Mouse (Mus musculus) CD4-positive, CD25-positive, alpha-beta regulatory T cell, adult 2 months (primary cell): Measurements from ENCODE around the gene 6030452D12Rik.

Experiments
- DNase-seq: peaks from one replicate; pipeline ENCODE4 v3.0.0-alpha.2; 2012; ENCODE audit warnings: low read depth, low spot score

6030452D12Rik gene

DNA sequence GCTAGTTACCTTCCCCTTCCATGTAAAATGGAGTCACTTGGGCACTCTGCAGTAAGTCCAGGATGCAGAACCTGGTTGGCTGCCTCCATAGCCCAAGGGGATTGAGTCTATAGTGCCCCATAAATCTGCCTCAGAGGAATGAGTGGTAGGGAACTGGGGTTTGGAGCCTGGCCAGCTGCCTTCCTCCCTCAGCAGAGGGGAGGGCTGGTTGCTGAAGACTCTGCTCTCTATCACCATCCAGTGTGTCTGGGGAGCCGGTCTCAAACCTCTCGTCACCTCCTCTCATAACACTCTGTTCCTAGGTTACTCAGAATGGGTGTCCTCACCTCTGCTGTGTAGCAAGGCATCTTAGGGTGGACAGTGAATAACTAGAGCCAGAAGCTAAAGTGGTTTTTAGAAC, 16.3 kb downstream of the 6030452D12Rik start:
- no peak for DNase-seq

- no peak for DNase-seq
Observed at GRCm38 (mm10) chr8:106518763-106519162, 18.4 kb downstream of the 6030452D12Rik start.

DNA sequence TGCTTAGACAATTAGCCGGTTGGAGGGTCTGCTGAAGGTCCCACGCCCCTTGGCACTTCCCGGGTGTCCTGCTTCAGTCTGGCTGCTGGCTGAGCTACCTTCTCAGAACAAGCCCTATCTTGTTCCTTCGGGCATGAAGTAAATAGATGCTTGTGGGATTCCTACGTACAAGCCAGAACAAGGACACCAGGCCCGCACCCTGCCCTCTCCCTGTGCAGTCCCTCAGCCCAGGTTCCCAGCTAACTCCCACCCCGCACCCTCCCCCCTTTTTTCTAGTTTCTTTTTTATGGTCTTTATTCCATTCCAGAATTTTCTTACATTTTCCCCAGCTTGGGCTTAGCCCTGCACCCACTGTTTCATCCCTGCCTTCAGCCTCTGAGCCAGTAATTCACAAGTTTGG, 20.3 kb downstream of the 6030452D12Rik start:
- no peak for DNase-seq

- no peak for DNase-seq
Observed at GRCm38 (mm10) chr8:106521845-106522244, 21.5 kb downstream of the 6030452D12Rik start.

DNA sequence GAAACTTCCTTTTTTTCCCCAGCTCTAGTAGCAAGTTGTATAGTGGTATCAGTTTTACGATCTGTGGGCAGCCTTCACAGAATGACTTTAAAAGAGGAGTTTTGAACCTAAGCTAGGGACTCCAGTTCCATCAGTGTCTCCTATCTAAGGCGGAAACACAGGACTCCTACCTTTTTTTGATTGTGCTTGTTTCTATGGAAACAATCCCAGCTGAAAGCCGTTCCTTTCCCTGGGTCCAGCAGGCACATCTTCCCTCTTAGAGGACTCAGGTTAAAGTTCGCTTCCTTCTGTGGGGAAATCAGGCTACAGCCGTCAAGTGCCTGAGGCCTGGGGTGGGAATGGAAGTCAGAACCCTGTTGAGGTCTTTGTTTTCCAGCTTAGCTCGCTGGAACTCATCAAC, 26.4 kb downstream of the 6030452D12Rik start:
- DNase-seq, result no peak

DNA sequence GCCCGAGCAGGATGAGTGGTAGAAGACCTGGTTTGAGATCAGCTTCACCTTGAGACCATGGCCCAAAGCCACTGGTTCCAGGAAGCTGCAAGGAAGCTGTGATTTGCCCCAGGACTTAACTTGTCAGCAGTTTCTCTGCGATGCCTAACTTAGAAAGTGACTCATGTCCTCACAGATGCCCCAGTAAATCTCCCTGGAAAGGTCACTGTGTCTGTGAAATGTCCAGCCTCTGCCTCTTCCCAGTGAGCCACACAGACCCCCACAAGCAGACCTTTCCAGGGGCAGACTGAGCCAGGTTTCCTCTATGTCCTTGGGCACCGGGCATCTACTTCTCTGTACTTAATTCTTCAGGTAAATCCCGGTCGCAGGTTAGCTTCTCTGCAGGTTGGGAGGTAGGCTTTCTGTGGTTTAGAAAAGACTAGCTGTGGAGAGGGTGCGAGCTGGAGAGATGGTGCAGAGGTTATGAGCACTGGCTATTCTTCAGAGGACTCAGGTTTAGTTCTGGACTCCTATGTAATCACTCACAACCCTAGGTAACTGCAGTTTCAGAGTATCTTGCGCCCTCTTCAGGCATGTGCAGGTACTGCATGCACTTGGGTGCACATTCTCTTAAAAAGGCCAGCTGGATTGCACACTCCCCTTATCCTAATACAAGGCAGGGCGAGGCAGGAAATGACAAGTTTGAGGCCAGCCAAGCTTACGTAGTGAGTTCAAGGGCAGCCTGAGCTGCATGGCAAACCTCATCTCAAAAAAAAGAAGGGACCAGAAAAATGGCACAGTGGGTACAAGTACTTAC, 27.1 kb downstream of the 6030452D12Rik start:
- DNase-seq, result peak; percentile 21

GRCm38 (mm10) chr8:106528596-106529249, 28.4 kb downstream of the 6030452D12Rik start:
- no peak for DNase-seq

DNA sequence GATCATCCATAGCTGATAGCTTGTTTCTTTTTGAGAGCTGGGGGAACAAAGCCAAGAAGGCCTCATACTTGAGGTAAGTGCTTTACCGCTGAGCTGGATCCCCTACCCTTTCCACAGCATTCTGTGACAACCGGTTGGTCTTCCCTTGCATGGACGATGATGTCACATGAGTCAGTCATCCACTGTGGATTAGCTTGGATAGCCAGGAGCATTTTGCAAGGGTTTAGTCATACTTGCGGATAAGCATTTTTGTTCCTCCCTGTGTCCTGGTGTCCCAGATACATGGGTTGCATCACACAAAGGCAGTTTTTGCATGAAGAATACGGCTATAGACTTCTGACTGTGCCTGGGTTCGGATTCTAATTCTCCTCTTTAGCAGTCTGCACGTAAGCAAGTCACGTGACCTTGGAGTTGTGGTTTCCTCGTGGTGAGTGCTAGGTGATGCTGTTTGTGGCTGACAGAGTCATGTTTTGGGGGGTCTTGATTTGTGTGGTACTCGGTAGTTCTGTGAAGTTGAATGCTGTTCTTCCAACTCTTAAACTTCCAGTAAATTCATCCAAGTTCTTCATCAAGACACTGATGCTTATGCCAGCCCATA, 29.7 kb downstream of the 6030452D12Rik start:
- DNase-seq, result no peak

- DNase-seq, result peak; percentile 27
Observed at GRCm38 (mm10) chr8:106530566-106530965, 30.2 kb downstream of the 6030452D12Rik start.

- no peak for DNase-seq
Observed at GRCm38 (mm10) chr8:106533709-106534108, 33.4 kb downstream of the 6030452D12Rik start.

GRCm38 (mm10) chr8:106534449-106534848, 34.1 kb downstream of the 6030452D12Rik start:
- DNase-seq, result peak; percentile 72

DNA sequence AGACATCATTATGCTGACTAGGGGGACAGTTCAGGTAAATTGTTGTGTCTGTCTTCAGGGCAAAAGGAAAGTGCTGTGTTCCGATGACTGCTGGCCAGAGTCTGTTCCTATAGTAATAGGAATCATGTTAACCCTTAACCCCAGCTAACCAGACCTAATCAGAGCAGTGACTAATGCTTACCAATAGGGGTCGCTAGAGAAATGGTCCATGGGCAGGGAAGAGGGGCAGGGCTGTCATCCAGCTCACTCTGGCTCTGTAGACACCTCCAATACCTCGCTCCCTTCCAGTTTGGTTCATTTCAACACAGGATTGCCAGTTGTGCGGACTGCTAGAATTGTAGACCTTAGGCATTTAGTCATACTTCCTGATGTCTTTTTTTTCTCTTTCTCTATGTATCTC, 35.1 kb downstream of the 6030452D12Rik start:
- peak; percentile 36 for DNase-seq

DNA sequence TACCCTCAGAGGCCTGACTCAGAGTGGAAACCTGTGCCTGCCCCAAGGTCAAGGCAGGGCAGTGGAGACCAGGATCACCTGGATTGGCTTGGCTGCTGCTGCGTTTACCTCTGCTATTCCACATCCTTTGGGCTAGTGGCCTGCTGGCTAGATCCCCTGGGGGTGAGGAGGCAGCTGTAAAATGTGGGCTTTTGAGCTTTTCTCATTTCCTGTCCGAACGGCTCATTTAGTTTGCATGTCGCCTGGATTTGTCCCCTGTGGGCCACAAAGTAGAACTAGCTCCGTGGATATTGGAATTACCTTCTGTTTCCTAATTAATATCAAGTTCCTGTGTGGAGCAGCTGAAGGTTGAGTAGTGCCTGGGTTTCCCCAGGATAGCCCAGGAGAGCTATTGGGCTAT, 38.9 kb downstream of the 6030452D12Rik start:
- DNase-seq, result no peak

- DNase-seq, result no peak
Observed at GRCm38 (mm10) chr8:106541002-106541401, 40.7 kb downstream of the 6030452D12Rik start.

DNA sequence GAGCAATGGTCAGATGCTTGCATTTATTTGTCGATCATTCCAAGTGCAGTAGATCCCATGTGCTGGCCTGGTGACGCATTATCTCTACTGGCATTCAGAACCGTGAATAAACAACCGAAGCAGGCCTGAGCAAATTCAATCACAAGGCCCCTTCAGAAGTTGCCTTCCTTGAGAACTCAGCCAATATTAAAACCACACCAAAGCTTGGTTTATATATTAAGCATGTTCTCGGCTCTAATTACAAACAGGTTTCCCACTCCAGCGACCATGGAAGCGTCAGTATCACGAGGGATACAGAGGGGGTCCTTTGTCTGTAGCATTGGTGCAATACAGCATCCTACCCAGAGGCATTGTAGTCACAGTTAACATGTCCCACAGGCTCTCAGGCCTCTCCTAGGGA, 42.7 kb downstream of the 6030452D12Rik start:
- DNase-seq, result no peak

DNA sequence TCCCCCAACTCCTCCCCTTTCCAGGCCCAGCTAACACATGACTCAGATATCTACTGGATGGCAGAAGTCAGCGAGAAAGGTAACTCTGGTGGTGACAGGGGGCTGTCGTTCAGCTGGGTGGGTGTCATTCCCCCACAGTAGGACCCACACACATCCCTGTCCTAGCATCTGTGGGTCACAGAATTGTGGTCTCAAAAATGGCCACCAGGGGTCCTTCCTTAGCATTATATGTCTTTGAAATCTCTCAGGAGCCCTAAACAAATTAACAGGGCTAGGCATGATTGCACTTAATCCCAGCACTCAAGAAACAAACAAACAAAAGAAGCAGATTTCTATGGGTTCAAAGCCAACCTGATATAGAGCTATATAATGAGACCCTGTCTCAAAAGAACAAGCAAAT, 44.8 kb downstream of the 6030452D12Rik start:
- peak; percentile 49 for DNase-seq

GRCm38 (mm10) chr8:106546746-106547145, 46.4 kb downstream of the 6030452D12Rik start:
- no peak for DNase-seq

GRCm38 (mm10) chr8:106548366-106548936, 48.1 kb downstream of the 6030452D12Rik start:
- DNase-seq, result no peak

DNA sequence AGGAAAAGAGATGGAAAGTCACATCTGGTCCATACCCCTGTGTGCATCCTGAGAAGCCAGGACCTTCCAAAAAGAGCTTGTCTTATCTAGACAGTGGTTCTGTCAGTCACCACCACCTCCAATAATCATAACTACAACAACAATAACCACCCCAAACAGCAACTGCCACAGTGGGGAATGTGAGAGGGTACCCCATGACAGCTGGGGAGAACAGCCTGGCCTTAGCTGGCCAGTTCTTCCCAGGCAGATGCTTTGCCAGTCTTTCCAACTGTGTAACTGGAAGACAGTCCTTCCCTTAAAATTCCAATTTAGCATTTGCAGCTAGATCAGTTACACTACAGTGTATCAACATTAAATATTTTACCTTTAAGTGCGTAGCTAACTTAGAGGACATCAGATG, 50.6 kb downstream of the 6030452D12Rik start:
- DNase-seq, result no peak

- no peak for DNase-seq
Observed at GRCm38 (mm10) chr8:106554011-106554410, 53.7 kb downstream of the 6030452D12Rik start.

GRCm38 (mm10) chr8:106556068-106556645, 55.8 kb downstream of the 6030452D12Rik start:
- DNase-seq, result no peak
